Mouse (Mus musculus) erythroid progenitor cell, adult 5-6 weeks (primary cell): ENCODE data around the gene Pbdc1. TPM values are rescaled to one million over a fixed set of nuclear protein-coding genes. Genes with fewer than 3 reads are reported as not detected.

ENCODE experiments used
- total RNA-seq, 2 experiments: library from RNA; stranded (forward) in 1 of 2; stranded (reverse) in 1 of 2; fragments of 150-400 nt in 1 of 2; fragments of 186-747, 209-891 nt in 1 of 2; gene quantifications; 2 replicates each; pipeline versions ENCODE4 v1.2.3 to v1.2.4; 2015 to 2017; ENCODE audit warnings: low replicate concordance in 2 of 2

The Pbdc1 gene
- total RNA-seq, 2 experiments from 2014 or later = 17.6 to 21.6 TPM

Other genes with a start within 250 kb of the Pbdc1 start
- gene Magee2, start 222.5 kb upstream of the Pbdc1 start, total RNA-seq (2015; ENCODE audit: low replicate concordance) = 3.6 TPM in 1 of 2 replicates, not detected in the other
- 0.08 TPM in 1 of 2 replicates, not detected in the other for gene Magee2, start 222.5 kb upstream of the Pbdc1 start, total RNA-seq (2017; ENCODE audit: low replicate concordance)
- gene Magee1, start 40.6 kb downstream of the Pbdc1 start, total RNA-seq (2015; ENCODE audit: low replicate concordance) = 0.42 TPM in 1 of 2 replicates, not detected in the other
- gene Magee1, start 40.6 kb downstream of the Pbdc1 start, total RNA-seq (2017; ENCODE audit: low replicate concordance) = 0.77 TPM in 1 of 2 replicates, not detected in the other